Mouse (Mus musculus): ENCODE results near the gene Gm11564.
"Not testable (repeated sequence)": the region's sequence is repeated elsewhere in the genome, so short reads cannot be mapped to it uniquely, and the experiment has no call there.

The Gm11564 gene

DNA sequence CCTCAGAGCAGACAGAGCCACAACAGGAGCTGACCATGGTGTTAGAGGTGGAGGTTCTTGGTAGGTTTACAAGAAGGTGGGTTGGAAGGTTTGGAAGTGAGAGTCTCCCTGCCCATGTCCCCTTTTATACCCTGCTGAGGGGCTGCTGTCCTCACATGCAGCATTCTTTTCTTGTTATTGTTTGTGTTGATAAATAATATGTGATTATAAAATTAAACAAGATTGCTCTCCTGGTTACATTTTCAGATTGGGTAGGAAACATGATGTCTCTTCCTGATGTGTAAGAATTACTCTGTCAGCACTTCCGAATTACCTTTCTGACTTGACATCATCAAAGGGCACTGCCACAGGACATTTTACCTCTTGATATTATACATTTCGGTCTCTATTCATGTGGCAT, at the start of gene Gm11564:
TSS of gene Gm11564 (minus strand) at position 101 of the 400 bp plus-strand sequence.
- not testable (repeated sequence) for DNase-seq (ENCODE audit: low spot score)

DNA sequence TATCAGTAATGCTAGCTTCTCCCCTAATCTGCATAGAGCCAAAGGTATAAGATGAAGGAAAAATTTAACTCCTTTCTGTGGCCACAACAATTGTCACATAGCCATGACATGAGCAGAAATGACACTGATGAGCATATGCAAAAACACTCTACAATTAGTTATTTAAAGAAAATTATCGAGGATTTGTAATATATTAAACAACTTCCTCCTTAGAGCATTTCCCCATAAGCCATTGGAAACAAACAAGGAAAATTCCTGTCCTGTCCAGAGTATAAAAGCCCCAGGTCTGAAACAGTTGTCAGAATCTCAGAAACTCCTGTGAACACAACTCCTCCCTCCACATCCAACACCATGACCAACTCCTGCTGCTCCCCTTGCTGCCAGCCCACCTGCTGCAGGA, 48.7 kb upstream of the Gm11564 start, which contains the start of gene Gm11559:
TSS of gene Gm11559 (plus strand) at position 301 of the 400 bp plus-strand sequence.
- DNase-seq (ENCODE audit: low spot score), result not testable (repeated sequence)

DNA sequence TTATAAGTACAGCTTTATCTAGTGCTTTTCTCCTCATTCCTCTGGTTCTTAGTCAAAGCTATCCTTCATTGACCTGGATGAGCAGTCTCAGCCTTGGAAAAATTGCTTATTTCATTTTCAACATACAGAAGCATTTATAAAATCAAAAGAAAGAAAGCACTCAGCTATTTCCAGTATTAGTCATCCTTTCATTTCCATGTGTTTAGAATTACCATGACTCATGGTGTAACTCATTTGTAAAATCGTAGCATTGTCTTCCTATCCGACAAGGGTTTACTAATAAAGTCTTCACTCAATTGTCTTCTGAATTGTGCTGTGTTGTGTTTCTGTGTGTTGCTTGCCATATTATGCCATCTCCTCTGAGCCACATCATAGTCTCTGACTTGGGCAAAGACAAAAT, 43.3 kb upstream of the Gm11564 start:
- no peak for DNase-seq (ENCODE audit: low spot score)

DNA sequence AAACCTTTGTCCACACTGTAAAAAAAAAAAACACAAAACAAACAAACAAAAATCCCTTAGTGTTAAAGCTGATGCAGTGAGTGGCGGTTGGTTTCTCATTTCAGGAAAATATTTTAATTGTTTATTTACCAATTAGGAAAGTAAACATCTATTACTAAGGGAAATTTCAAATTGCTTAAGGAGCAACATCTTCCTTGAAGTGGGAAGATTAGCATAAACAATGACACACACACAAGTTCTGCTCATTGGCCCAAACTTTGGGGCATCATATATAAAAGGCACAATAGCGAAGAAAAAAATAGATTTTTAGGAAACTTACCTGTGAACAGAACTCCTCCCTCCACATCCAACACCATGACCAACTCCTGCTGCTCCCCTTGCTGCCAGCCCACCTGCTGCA, 42.2 kb upstream of the Gm11564 start, which contains the start of gene Gm11568:
TSS of gene Gm11568 (plus strand) at position 301 of the 400 bp plus-strand sequence.
- no peak for DNase-seq (ENCODE audit: low spot score)

- DNase-seq (ENCODE audit: low spot score), result no peak
Measured at GRCm38 (mm10) chr11:99854121-99854520, 38.7 kb upstream of the Gm11564 start.

GRCm38 (mm10) chr11:99851508-99851907, 36.0 kb upstream of the Gm11564 start, which contains the start of gene Krtap4-16:
Krtap4-16 (minus strand) TSS chr11:99851608.
- no peak for DNase-seq (ENCODE audit: low spot score)

- no peak for DNase-seq (ENCODE audit: low spot score)
Measured at GRCm38 (mm10) chr11:99846746-99847145, 31.3 kb upstream of the Gm11564 start.

- no peak for DNase-seq (ENCODE audit: low spot score)
Measured at GRCm38 (mm10) chr11:99842185-99842584, 26.7 kb upstream of the Gm11564 start.

DNA sequence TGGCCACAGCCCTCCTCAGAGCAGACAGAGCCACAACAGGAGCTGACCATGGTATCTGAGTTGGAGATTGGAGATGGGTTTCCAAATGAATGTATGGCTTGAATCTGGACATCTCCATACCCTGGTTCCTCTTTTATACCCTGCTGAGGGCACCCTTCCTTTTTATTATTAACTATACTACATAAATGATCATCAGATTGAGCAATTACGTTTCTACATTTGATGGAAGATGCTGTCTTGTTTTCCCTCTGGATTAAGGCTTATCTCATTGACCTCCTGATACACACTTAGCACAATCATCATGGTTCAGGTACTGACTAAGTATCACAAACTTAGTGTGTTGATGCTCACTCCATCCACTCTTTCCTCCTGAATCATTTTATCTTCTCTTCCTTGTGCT, 22.5 kb upstream of the Gm11564 start, which contains the start of gene 2300003K06Rik:
TSS of gene 2300003K06Rik (minus strand) at position 101 of the 400 bp plus-strand sequence.
- no peak for DNase-seq (ENCODE audit: low spot score)

- DNase-seq (ENCODE audit: low spot score), result not testable (repeated sequence)
Measured at GRCm38 (mm10) chr11:99809792-99810191, 5.7 kb downstream of the Gm11564 start, which contains the start of gene Krtap4-13. Krtap4-13 (minus strand) TSS chr11:99809892.

- not testable (repeated sequence) for DNase-seq (ENCODE audit: low spot score)
Measured at GRCm38 (mm10) chr11:99804346-99804745, 11.1 kb downstream of the Gm11564 start, which contains the start of gene Gm11554. Gm11554 (minus strand) TSS chr11:99804446.

DNA sequence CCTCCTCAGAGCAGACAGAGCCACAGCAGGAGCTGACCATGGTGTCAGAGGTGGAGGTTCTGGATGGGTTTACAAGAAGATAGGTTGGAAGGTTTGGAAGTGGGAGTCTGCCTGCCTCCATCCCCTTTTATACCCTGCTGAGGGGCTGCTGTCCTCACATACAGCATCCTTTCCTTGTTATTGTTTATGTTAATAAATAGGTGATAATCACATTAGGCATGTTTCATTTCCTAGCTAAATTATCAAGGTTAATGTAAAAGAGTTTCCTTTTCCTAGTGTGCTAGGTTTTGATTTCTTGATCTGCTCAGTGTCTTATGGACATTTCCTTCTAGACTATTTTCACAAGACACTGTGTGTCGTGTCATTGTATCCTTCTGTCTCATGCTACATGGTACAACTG, 16.6 kb downstream of the Gm11564 start, which contains the start of gene Gm11569:
TSS of gene Gm11569 (minus strand) at position 101 of the 400 bp plus-strand sequence.
- not testable (repeated sequence) for DNase-seq (ENCODE audit: low spot score)

DNA sequence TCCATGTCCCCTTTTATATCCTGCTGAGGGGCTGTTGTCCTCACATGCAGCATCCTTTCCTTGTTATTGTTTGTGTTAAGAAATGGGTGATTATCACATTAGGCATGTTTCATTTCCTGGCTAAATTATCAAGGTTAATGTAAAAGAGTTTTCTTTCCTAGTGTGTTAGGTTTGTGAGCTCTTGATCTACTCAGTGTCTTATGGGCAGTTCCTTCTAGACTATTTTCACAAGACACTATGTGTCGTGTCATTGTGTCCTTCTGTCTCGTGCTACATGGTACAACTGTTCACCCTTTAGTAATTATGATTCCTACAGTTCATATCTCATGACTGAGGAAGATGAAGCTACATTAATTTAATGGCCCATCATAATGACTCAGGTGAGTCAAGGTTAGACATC, 22.1 kb downstream of the Gm11564 start, which contains the start of gene Gm11596:
TSS of gene Gm11596 (minus strand) at position 101 of the 400 bp plus-strand sequence.
- no peak for DNase-seq (ENCODE audit: low spot score)

- not testable (repeated sequence) for DNase-seq (ENCODE audit: low spot score)
Measured at GRCm38 (mm10) chr11:99784900-99785299, 30.6 kb downstream of the Gm11564 start, which contains the start of gene Krtap4-9. Krtap4-9 (plus strand) TSS chr11:99785200.

GRCm38 (mm10) chr11:99780604-99781003, 34.9 kb downstream of the Gm11564 start, which contains the start of gene Krtap4-8:
Krtap4-8 (minus strand) TSS chr11:99780704.
- no peak for DNase-seq (ENCODE audit: low spot score)

- DNase-seq (ENCODE audit: low spot score), result no peak
Measured at GRCm38 (mm10) chr11:99778401-99778800, 37.1 kb downstream of the Gm11564 start.

DNA sequence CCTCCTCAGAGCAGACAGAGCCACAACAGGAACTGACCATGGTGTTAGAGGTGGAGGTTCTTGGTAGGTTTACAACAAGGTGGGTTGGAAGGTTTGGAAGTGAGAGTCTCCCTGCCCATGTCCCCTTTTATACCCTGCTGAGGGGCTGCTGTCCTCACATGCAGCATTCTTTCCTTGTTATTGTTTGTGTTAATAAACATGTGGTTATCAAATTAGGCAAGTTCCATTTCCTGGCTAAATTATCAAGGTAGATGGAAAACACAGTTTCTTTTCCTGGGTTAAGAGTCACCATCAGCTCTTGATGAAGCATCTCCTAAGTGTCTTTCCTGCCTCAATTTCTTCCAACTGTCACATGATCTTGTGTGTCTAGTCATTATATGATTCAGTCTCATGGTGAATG, 42.7 kb downstream of the Gm11564 start, which contains the start of gene Gm11595:
TSS of gene Gm11595 (minus strand) at position 101 of the 400 bp plus-strand sequence.
- DNase-seq (ENCODE audit: low spot score), result not testable (repeated sequence)

DNA sequence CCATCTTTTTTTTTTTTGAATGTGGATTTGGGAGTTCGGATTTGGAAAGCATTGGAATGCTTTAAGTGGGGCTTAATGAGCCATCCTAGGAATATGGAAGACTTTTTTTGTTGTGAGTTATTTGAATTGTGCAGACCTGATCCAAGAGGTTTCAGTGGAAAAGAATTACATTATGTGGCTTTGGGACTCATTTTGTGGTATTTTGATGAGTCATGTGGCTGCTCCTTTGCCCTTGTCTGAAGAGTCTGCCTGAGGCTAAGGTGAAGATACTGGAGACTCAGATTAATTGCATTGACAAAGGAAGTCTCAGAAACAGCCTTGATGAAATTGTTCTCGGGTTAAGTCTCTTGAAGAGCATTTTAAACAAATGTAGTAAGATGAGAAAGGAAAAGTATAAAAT, 47.1 kb downstream of the Gm11564 start:
- no peak for DNase-seq (ENCODE audit: low spot score)
